ENCODE assay signal across 35 mouse cellular contexts in the genomic region with DNA sequence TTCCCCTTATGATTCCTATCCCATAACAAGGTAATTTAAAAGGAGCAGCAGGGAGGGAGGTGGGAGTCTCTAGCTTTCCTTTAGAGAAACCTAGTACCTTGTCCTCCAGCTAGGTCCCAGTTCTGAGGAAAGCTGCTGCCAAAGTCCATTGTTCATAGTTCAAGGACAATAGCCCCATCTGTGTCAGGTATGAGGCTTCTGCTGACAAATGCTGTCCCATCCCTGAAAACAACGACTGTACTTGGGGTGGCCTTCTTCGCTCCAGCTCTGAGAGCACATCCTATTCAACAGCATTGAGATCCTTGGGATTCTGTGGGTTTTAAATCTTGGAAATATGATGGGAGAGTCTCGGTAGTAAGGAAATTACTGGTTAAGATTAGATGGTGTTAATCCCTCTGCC. TPM values are rescaled to one million over a fixed set of nuclear protein-coding genes. Genes with fewer than 3 reads are reported as not detected.
"Had no signal": no experiment of that assay in that cellular context is flagged by ENCODE, and none has a peak within 500 bp of the region (broad histone marks: within the 10 kb centered on the region; RNA-seq: fewer than 3 reads in every experiment).

No protein-coding gene starts in this region.

- DNase-seq: gastrocnemius, postnatal 14 days; gastrocnemius, postnatal 36 days; heart, adult 2 months; heart, postnatal 14 days; heart, postnatal 36 days; kidney, adult 11 months; kidney, adult 2 months; kidney, adult 9 months; kidney, postnatal 14 days; kidney, postnatal 36 days; left cerebral cortex, postnatal 4 days had no signal

- H3K4me3 ChIP-seq: heart, adult 2 months; heart, embryonic 13.5 days; heart, embryonic 15.5 days; hindbrain, embryonic 13.5 days; hindbrain, embryonic 15.5 days; kidney, embryonic 15.5 days; left cerebral cortex, adult 2 months; limb, embryonic 13.5 days; limb, embryonic 15.5 days; liver, embryonic 12.5 days had no signal

- H3K9me3 ChIP-seq: heart, embryonic 13.5 days; heart, embryonic 15.5 days; hindbrain, embryonic 13.5 days; hindbrain, embryonic 15.5 days; kidney, embryonic 15.5 days; limb, embryonic 13.5 days; limb, embryonic 15.5 days; liver, embryonic 12.5 days had no signal

- H3K4me1 ChIP-seq: heart, embryonic 13.5 days; heart, embryonic 15.5 days; hindbrain, embryonic 13.5 days; hindbrain, embryonic 15.5 days; kidney, embryonic 15.5 days; limb, embryonic 13.5 days; limb, embryonic 15.5 days; liver, embryonic 12.5 days had no signal

- H3K9ac ChIP-seq: heart, embryonic 13.5 days; heart, embryonic 15.5 days; hindbrain, embryonic 13.5 days; hindbrain, embryonic 15.5 days; kidney, embryonic 15.5 days; limb, embryonic 13.5 days; limb, embryonic 15.5 days; liver, embryonic 12.5 days; liver, embryonic 14.5 days had no signal

- H3K27ac ChIP-seq: heart, adult 2 months; heart, embryonic 13.5 days; heart, embryonic 15.5 days; hindbrain, embryonic 13.5 days; hindbrain, embryonic 15.5 days; hindbrain, postnatal 0 days; kidney, embryonic 15.5 days; kidney, postnatal 0 days; left cerebral cortex, adult 2 months; limb, embryonic 13.5 days; limb, embryonic 15.5 days; liver, embryonic 12.5 days; liver, embryonic 14.5 days had no signal

- H3K36me3 ChIP-seq: heart, embryonic 13.5 days; heart, embryonic 15.5 days; hindbrain, embryonic 13.5 days; hindbrain, embryonic 15.5 days; kidney, embryonic 15.5 days; limb, embryonic 13.5 days; limb, embryonic 15.5 days; liver, embryonic 12.5 days had no signal

- ATAC-seq: hindbrain, postnatal 0 days; intestine, embryonic 16.5 days; liver, embryonic 12.5 days had no signal

- H3K27me3 ChIP-seq: heart, embryonic 13.5 days; heart, embryonic 15.5 days; hindbrain, embryonic 13.5 days; hindbrain, embryonic 15.5 days; kidney, embryonic 15.5 days; limb, embryonic 13.5 days; limb, embryonic 15.5 days; liver, embryonic 12.5 days had no signal

RNA-seq across cellular contexts. Expression of gene Gabrp, which starts 42.1 kb away (rescaled TPM):
- total RNA-seq: gastrocnemius, adult 18-20 months; gastrocnemius, adult 8-10 months; gastrocnemius, postnatal 14 days; gastrocnemius, postnatal 36 days; heart, adult 2 months; heart, postnatal 36 days; hematopoietic stem cell, adult 5-6 weeks; layer of hippocampus, adult 18-20 months; layer of hippocampus, adult 8-10 months; layer of hippocampus, postnatal 10 days; layer of hippocampus, postnatal 25 days; left cerebral cortex, adult 2 months; left cerebral cortex, postnatal 25 days; left cerebral cortex, postnatal 4 days had no signal
- polyA plus RNA-seq: heart, postnatal 0 days; hindbrain, embryonic 13.5 days; hindbrain, embryonic 15.5 days; hindbrain, postnatal 0 days; intestine, embryonic 14.5 days; liver, adult 2 months had no signal
